Mouse (Mus musculus) intestine, embryonic 16.5 days (tissue): ENCODE measurements at regions not wholly inside any gene's neighbourhood (a gene's known extent, or its start where the extent isn't known, plus 50 kb on each side); places are given as distances from the start of the nearest gene placed in this dataset.

Source experiments
- ATAC-seq: fragments of 200-750 bp; cut with Nextera tagmentation; 2 replicates; pipeline ENCODE4 v1.8.0; 2017; ENCODE audit warnings: moderate TSS enrichment, moderate library complexity
- H3K27ac ChIP-seq: fragments of 300-500 bp; sonication (generic); 2 replicates; pipeline ENCODE4 v1.5.1; 2014; ENCODE audit warnings: mild to moderate bottlenecking, low read length
- H3K27me3 ChIP-seq: fragments of 300-500 bp; sonication (generic); replicated peaks from 2 replicates; pipeline ENCODE4 v1.6.1; 2014; ENCODE audit warnings: low read length, control low read depth, mixed read lengths; ENCODE audit not compliant: control insufficient read depth, insufficient read depth
- H3K36me3 ChIP-seq: fragments of 300-500 bp; sonication (generic); 2 replicates; pipeline ENCODE4 v1.6.1; 2014; ENCODE audit warnings: low read length, control low read depth; ENCODE audit not compliant: control insufficient read depth, insufficient read depth
- H3K4me1 ChIP-seq: fragments of 300-500 bp; sonication (generic); 2 replicates; pipeline ENCODE4 v1.6.1; 2014; ENCODE audit warnings: low read length, control low read depth, mixed read lengths; ENCODE audit not compliant: control insufficient read depth, insufficient read depth
- H3K4me2 ChIP-seq: fragments of 300-500 bp; sonication (generic); 2 replicates; pipeline ENCODE4 v1.6.1; 2014; ENCODE audit warnings: low read depth, low read length, control low read depth
- H3K4me3 ChIP-seq: fragments of 300-500 bp; sonication (generic); 2 replicates; pipeline ENCODE4 v1.5.1; 2014; ENCODE audit warnings: mild to moderate bottlenecking, low read length
- H3K9ac ChIP-seq: fragments of 300-500 bp; sonication (generic); 2 replicates; pipeline ENCODE4 v1.6.1; 2014; ENCODE audit warnings: low read depth, low read length
- H3K9me3 ChIP-seq: fragments of 300-500 bp; sonication (generic); 2 replicates; pipeline ENCODE4 v1.6.1; 2016; ENCODE audit warnings: low read length, control low read depth; ENCODE audit not compliant: control insufficient read depth
- WGBS: fragments of 180-500 bp; shearing (Covaris S2); extraction: QIAGEN DNeasy Blood & Tissue Kit; methylation state at CpG from one replicate; pipeline ENCODE4 v1.1.7; 2014; 5-methylcytosine and 5-hydroxymethylcytosine counted together

- H3K36me3 ChIP-seq = no peaks in the 10 kb centered on the region
- no peak overlapping the region for H3K4me3 ChIP-seq
- peak; percentile 67 for ATAC-seq
- H3K27me3 ChIP-seq = no peaks in the 10 kb centered on the region
- peaks cover 7% of the 10 kb centered on the region for H3K4me1 ChIP-seq
- no peak overlapping the region for H3K27ac ChIP-seq
- WGBS = 60% methylated on average over 5 of the region's 5 CpGs
- H3K4me2 ChIP-seq = no peak overlapping the region
- no peaks in the 10 kb centered on the region for H3K9me3 ChIP-seq
- no peak overlapping the region for H3K9ac ChIP-seq
Observed at GRCm38 (mm10) chr1:128711121-128711520, 119.0 kb upstream of the Cxcr4 start.

GRCm38 (mm10) chr1:128707747-128708146, 115.7 kb upstream of the Cxcr4 start:
- Histone ChIP-seq H3K27me3 (no peaks in the 10 kb centered on the region), H3K4me1 (peaks cover 3% of the 10 kb centered on the region), H3K36me3 (no peaks in the 10 kb centered on the region), H3K4me3 (no peak overlapping the region), H3K9me3 (no peaks in the 10 kb centered on the region), H3K9ac (no peak overlapping the region), H3K27ac (no peak overlapping the region), H3K4me2 (no peak overlapping the region)
- 89% methylated on average over 6 of the region's 6 CpGs for WGBS
- ATAC-seq = no peak

GRCm38 (mm10) chr1:128706167-128706566, 114.1 kb upstream of the Cxcr4 start:
- H3K27ac ChIP-seq = no peak overlapping the region
- H3K4me1 ChIP-seq = no peaks in the 10 kb centered on the region
- H3K4me2 ChIP-seq = no peak overlapping the region
- WGBS = 88% methylated on average over 2 of the region's 2 CpGs
- no peak overlapping the region for H3K4me3 ChIP-seq
- H3K9me3 ChIP-seq = no peaks in the 10 kb centered on the region
- no peaks in the 10 kb centered on the region for H3K27me3 ChIP-seq
- no peak overlapping the region for H3K9ac ChIP-seq
- ATAC-seq = no peak
- no peaks in the 10 kb centered on the region for H3K36me3 ChIP-seq

GRCm38 (mm10) chr1:128705071-128705503, 113.0 kb upstream of the Cxcr4 start:
- no peaks in the 10 kb centered on the region for H3K27me3 ChIP-seq
- H3K9me3 ChIP-seq = no peaks in the 10 kb centered on the region
- no peak overlapping the region for H3K4me2 ChIP-seq
- no peak overlapping the region for H3K27ac ChIP-seq
- H3K4me1 ChIP-seq = no peaks in the 10 kb centered on the region
- H3K36me3 ChIP-seq = no peaks in the 10 kb centered on the region
- H3K9ac ChIP-seq = no peak overlapping the region
- no peak for ATAC-seq
- no peak overlapping the region for H3K4me3 ChIP-seq
- 44% methylated on average over 3 of the region's 3 CpGs for WGBS

- no peak overlapping the region for H3K27ac ChIP-seq
- no peaks in the 10 kb centered on the region for H3K9me3 ChIP-seq
- no peaks in the 10 kb centered on the region for H3K36me3 ChIP-seq
- no peak overlapping the region for H3K4me3 ChIP-seq
- H3K4me2 ChIP-seq = no peak overlapping the region
- ATAC-seq = no peak
- no peaks in the 10 kb centered on the region for H3K27me3 ChIP-seq
- WGBS = 76% methylated on average over 3 of the region's 3 CpGs
- H3K9ac ChIP-seq = no peak overlapping the region
- H3K4me1 ChIP-seq = no peaks in the 10 kb centered on the region
Observed at GRCm38 (mm10) chr1:128701326-128701725, 109.2 kb upstream of the Cxcr4 start.

- H3K36me3 ChIP-seq = no peaks in the 10 kb centered on the region
- H3K9me3 ChIP-seq = no peaks in the 10 kb centered on the region
- 67% methylated on average over 4 of the region's 4 CpGs for WGBS
- ATAC-seq = no peak
- no peak overlapping the region for H3K9ac ChIP-seq
- H3K4me1 ChIP-seq = no peaks in the 10 kb centered on the region
- no peak overlapping the region for H3K27ac ChIP-seq
- no peak overlapping the region for H3K4me3 ChIP-seq
- H3K27me3 ChIP-seq = no peaks in the 10 kb centered on the region
- no peak overlapping the region for H3K4me2 ChIP-seq
Observed at GRCm38 (mm10) chr1:128697962-128698361, 105.9 kb upstream of the Cxcr4 start.

- Histone ChIP-seq H3K27me3 (no peaks in the 10 kb centered on the region), H3K4me2 (no peak overlapping the region), H3K9me3 (no peaks in the 10 kb centered on the region), H3K4me3 (no peak overlapping the region), H3K36me3 (no peaks in the 10 kb centered on the region), H3K27ac (no peak overlapping the region), H3K9ac (no peak overlapping the region), H3K4me1 (no peaks in the 10 kb centered on the region)
- 92% methylated on average over 2 of the region's 2 CpGs for WGBS
- no peak for ATAC-seq
Observed at GRCm38 (mm10) chr1:128695936-128696335, 103.8 kb upstream of the Cxcr4 start.

GRCm38 (mm10) chr1:128692799-128693198, 100.7 kb upstream of the Cxcr4 start:
- no peaks in the 10 kb centered on the region for H3K27me3 ChIP-seq
- no peak overlapping the region for H3K4me3 ChIP-seq
- H3K4me1 ChIP-seq = no peaks in the 10 kb centered on the region
- no peak overlapping the region for H3K27ac ChIP-seq
- no peak for ATAC-seq
- no peaks in the 10 kb centered on the region for H3K9me3 ChIP-seq
- no peak overlapping the region for H3K4me2 ChIP-seq
- no peak overlapping the region for H3K9ac ChIP-seq
- H3K36me3 ChIP-seq = no peaks in the 10 kb centered on the region

GRCm38 (mm10) chr1:128692313-128692712, 100.2 kb upstream of the Cxcr4 start:
- WGBS = 46% methylated on average over 8 of the region's 8 CpGs
- H3K27me3 ChIP-seq = no peaks in the 10 kb centered on the region
- no peak overlapping the region for H3K27ac ChIP-seq
- H3K4me2 ChIP-seq = no peak overlapping the region
- no peaks in the 10 kb centered on the region for H3K9me3 ChIP-seq
- H3K36me3 ChIP-seq = no peaks in the 10 kb centered on the region
- no peaks in the 10 kb centered on the region for H3K4me1 ChIP-seq
- no peak overlapping the region for H3K9ac ChIP-seq
- ATAC-seq = no peak
- no peak overlapping the region for H3K4me3 ChIP-seq

- Histone ChIP-seq H3K4me3 (no peak overlapping the region), H3K9ac (no peak overlapping the region), H3K36me3 (no peaks in the 10 kb centered on the region), H3K27me3 (no peaks in the 10 kb centered on the region), H3K4me2 (no peak overlapping the region), H3K4me1 (no peaks in the 10 kb centered on the region), H3K9me3 (no peaks in the 10 kb centered on the region), H3K27ac (no peak overlapping the region)
- no peak for ATAC-seq
- 47% methylated on average over 9 of the region's 9 CpGs for WGBS
Observed at GRCm38 (mm10) chr1:128687236-128687927, 95.3 kb upstream of the Cxcr4 start.
